Mouse (Mus musculus): ENCODE measurements around the gene Mefv. TPM values are rescaled to one million over a fixed set of nuclear protein-coding genes. Genes with fewer than 3 reads are reported as not detected.

Mefv gene
- total and polyA plus RNA-seq, 3 experiments: not detected

DNA sequence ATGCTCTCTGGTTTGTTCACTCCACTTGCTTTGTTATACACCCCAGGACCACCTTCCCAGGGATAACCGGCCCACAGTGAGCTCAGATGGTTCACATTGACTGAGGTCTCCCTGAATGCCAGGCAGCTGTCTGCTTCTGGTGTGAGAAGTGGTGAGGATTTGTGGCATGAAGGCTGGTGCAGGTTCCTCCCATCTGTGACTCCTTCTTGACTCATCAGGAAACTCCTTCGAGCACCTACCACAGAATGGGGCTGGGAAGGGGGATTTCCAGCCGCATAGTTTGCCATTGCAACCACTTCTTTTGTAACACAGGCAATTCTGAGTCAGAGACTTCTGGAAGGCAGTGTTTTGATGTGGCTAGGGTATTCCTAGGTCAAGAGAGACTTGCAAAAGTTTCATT lies 5.3 kb upstream of the Mefv start:
- no peak overlapping the region for H3K4me3 ChIP-seq (ENCODE audit: control insufficient read depth in 1 of 2, insufficient read depth in 1 of 2, low read depth in 2 of 2, low read length in 2 of 2)
- no peaks in the 10 kb centered on the region for H3K9me3 ChIP-seq (replicated peaks; ENCODE audit: insufficient read depth, low read length)
- DNase-seq (ENCODE audit: low read depth, low spot score): no peak
- no peaks in the 10 kb centered on the region for H3K79me2 ChIP-seq (ENCODE audit: control insufficient read depth, insufficient read depth, low read length, poor library complexity)
- H3K9ac ChIP-seq (ENCODE audit: control insufficient read depth, low read depth, low read length, poor library complexity, severe bottlenecking): no peak overlapping the region
- no peaks in the 10 kb centered on the region for H3K4me1 ChIP-seq (ENCODE audit: control insufficient read depth in 1 of 2, insufficient read depth in 2 of 2, low read length in 2 of 2)
- no peak overlapping the region for H3K27ac ChIP-seq (ENCODE audit: control insufficient read depth, low read depth, low read length)
- peaks cover 0 to 2% of the 10 kb centered on the region in 2 experiments; a peak in 1 of 4 replicates for H3K27me3 ChIP-seq (ENCODE audit: control insufficient read depth in 1 of 2, insufficient read depth in 2 of 2, low read length in 2 of 2)
- no peaks in the 10 kb centered on the region for H3K36me3 ChIP-seq (ENCODE audit: control insufficient read depth in 1 of 2, insufficient read depth in 2 of 2, low read length in 2 of 2)
- TF ChIP-seq MAX (IDR thresholded peaks at IDR 0.05; ENCODE audit: low read length) (no peak), BHLHE40 (IDR thresholded peaks at IDR 0.05; ENCODE audit: borderline replicate concordance, low read depth, low read length) (no peak), USF1 (IDR thresholded peaks at IDR 0.05; ENCODE audit: low read depth, low read length) (no peak), ZNF384 (IDR thresholded peaks at IDR 0.05; ENCODE audit: low read depth, low read length) (no peak), NELFE (IDR thresholded peaks at IDR 0.05; ENCODE audit: low read depth, low read length) (no peak), SMC3 (IDR thresholded peaks at IDR 0.05; ENCODE audit: low read depth, low read length) (no peak), CTCF (IDR thresholded peaks at IDR 0.05 in 2 of 3, conservative IDR thresholded peaks at IDR 0.05 in 1 of 3; ENCODE audit: control insufficient read depth in 1 of 3, insufficient read depth in 1 of 3, low read depth in 2 of 3, low read length in 3 of 3, poor library complexity in 1 of 3, severe bottlenecking in 1 of 3) (no peak), POLR2A (IDR thresholded peaks at IDR 0.05; ENCODE audit: control insufficient read depth in 1 of 2, insufficient read depth in 1 of 2, low read depth in 1 of 2, low read length in 2 of 2, poor library complexity in 1 of 2) (no peak), MAZ (IDR thresholded peaks at IDR 0.05; ENCODE audit: low read depth, low read length) (no peak)

DNA sequence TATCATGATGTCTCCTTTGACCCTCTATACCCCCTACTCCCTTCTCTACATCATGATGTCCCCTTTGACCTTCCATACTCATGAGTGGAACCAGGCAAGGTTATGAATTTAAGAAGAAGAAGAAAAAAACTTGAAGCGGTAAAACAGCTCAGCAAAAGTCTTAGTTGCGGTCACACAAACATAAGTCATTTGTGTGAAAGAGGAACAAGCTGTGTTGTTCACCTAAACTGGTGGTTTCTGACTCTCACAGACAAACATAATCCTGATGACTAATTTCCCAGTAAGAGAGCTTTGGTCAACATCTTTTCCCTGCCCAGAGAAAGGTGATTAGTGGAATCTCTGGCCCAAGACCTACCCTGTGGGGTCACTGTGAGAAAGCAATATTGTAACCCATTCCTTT lies 3.2 kb downstream of the Mefv start:
- Histone ChIP-seq H3K4me3 (ENCODE audit: control insufficient read depth in 1 of 2, insufficient read depth in 1 of 2, low read depth in 2 of 2, low read length in 2 of 2) (no peak overlapping the region), H3K9ac (ENCODE audit: control insufficient read depth, low read depth, low read length, poor library complexity, severe bottlenecking) (no peak overlapping the region), H3K36me3 (ENCODE audit: control insufficient read depth in 1 of 2, insufficient read depth in 2 of 2, low read length in 2 of 2) (no peaks in the 10 kb centered on the region), H3K4me1 (ENCODE audit: control insufficient read depth in 1 of 2, insufficient read depth in 2 of 2, low read length in 2 of 2) (no peaks in the 10 kb centered on the region), H3K79me2 (ENCODE audit: control insufficient read depth, insufficient read depth, low read length, poor library complexity) (no peaks in the 10 kb centered on the region), H3K9me3 (replicated peaks; ENCODE audit: insufficient read depth, low read length) (no peaks in the 10 kb centered on the region), H3K27me3 (ENCODE audit: control insufficient read depth in 1 of 2, insufficient read depth in 2 of 2, low read length in 2 of 2) (peaks cover 0 to 2% of the 10 kb centered on the region in 2 experiments; a peak in 1 of 4 replicates), H3K27ac (ENCODE audit: control insufficient read depth, low read depth, low read length) (no peak overlapping the region)
- TF ChIP-seq EP300 (IDR thresholded peaks at IDR 0.05; ENCODE audit: low read depth in 1 of 2, low read length in 2 of 2) (no peak), GABPA (IDR thresholded peaks at IDR 0.05; ENCODE audit: low read depth, low read length) (no peak), MAFK (IDR thresholded peaks at IDR 0.05; ENCODE audit: borderline replicate concordance, low read depth, low read length) (no peak), ZNF384 (IDR thresholded peaks at IDR 0.05; ENCODE audit: low read depth, low read length) (no peak), TAL1 (IDR thresholded peaks at IDR 0.05; ENCODE audit: low read length) (no peak), ZC3H11A (IDR thresholded peaks at IDR 0.05; ENCODE audit: low read depth, low read length) (no peak), POLR2AphosphoS2 (IDR thresholded peaks at IDR 0.05; ENCODE audit: low read length) (no peak), HCFC1 (IDR thresholded peaks at IDR 0.05; ENCODE audit: low read depth, low read length) (no peak), ZMIZ1 (IDR thresholded peaks at IDR 0.05; ENCODE audit: low read depth, low read length) (no peak), MEF2A (IDR thresholded peaks at IDR 0.05; ENCODE audit: extremely low read depth, insufficient replicate concordance, low read depth, low read length, poor library complexity, severe bottlenecking) (no peak), CHD1 (IDR thresholded peaks at IDR 0.05; ENCODE audit: low read depth, low read length) (no peak), E2F4 (IDR thresholded peaks at IDR 0.05; ENCODE audit: borderline replicate concordance, low read depth, low read length) (no peak)
- DNase-seq (ENCODE audit: low read depth, low spot score): no peak
